Mouse (Mus musculus) MEL (cell line): ENCODE measurements around the gene Cenpf. TPM values are rescaled to one million over a fixed set of nuclear protein-coding genes. Genes with fewer than 3 reads are reported as not detected.

Experiments used
- DNase-seq: peaks from one replicate; pipeline ENCODE4 v3.0.0; 2011; ENCODE audit warnings: low read depth, low spot score
- H3K27ac ChIP-seq: 2 replicates; pipeline ENCODE4 v1.5.1; 2012; ENCODE audit warnings: low read depth, mild to moderate bottlenecking, control low read depth, low read length, moderate library complexity; ENCODE audit not compliant: control insufficient read depth
- H3K27me3 ChIP-seq, 2 experiments: fragments of 150-350 bp in 1 of 2; sonication (generic) in 1 of 2; 2 replicates each; pipeline ENCODE4 v1.6.1; 2012; ENCODE audit warnings: low read length in 2 of 2, mild to moderate bottlenecking in 2 of 2, improper control_type of control experiment in 1 of 2, moderate library complexity in 1 of 2; ENCODE audit not compliant: insufficient read depth in 2 of 2, control insufficient read depth in 1 of 2
- H3K36me3 ChIP-seq, 2 experiments: 2 replicates each; pipeline ENCODE4 v1.6.1; 2012 to 2014; ENCODE audit warnings: low read length in 2 of 2, improper control_type of control experiment in 1 of 2, inconsistent platforms in 1 of 2, mild to moderate bottlenecking in 1 of 2; ENCODE audit not compliant: insufficient read depth in 2 of 2, control insufficient read depth in 1 of 2
- H3K4me1 ChIP-seq, 2 experiments: fragments of 150-350 bp in 1 of 2; sonication (generic) in 1 of 2; 2 replicates each; pipeline ENCODE4 v1.6.1; 2012; ENCODE audit warnings: low read length in 2 of 2, improper control_type of control experiment in 1 of 2, mild to moderate bottlenecking in 1 of 2; ENCODE audit not compliant: insufficient read depth in 2 of 2, control insufficient read depth in 1 of 2
- H3K4me3 ChIP-seq, 2 experiments: fragments of 150-350 bp in 1 of 2; sonication (generic) in 1 of 2; 2 replicates each; pipeline ENCODE4 v1.5.1; 2012; ENCODE audit warnings: low read depth in 2 of 2, low read length in 2 of 2, mild to moderate bottlenecking in 2 of 2, moderate library complexity in 2 of 2, control low read depth in 1 of 2, improper control_type of control experiment in 1 of 2; ENCODE audit not compliant: control insufficient read depth in 1 of 2, insufficient read depth in 1 of 2
- H3K79me2 ChIP-seq: 2 replicates; pipeline ENCODE4 v1.6.1; 2012; ENCODE audit warnings: mild to moderate bottlenecking, low read length, moderate library complexity; ENCODE audit not compliant: control insufficient read depth, poor library complexity, insufficient read depth
- H3K9ac ChIP-seq: 2 replicates; pipeline ENCODE4 v1.6.1; 2012; ENCODE audit warnings: low read depth, mild to moderate bottlenecking, control low read depth, low read length, moderate library complexity; ENCODE audit not compliant: control insufficient read depth, poor library complexity, severe bottlenecking
- H3K9me3 ChIP-seq: fragments of 150-350 bp; sonication (generic); replicated peaks from 2 replicates; pipeline ENCODE4 v1.6.1; 2012; ENCODE audit warnings: mild to moderate bottlenecking, low read length, improper control_type of control experiment, moderate library complexity; ENCODE audit not compliant: insufficient read depth
- BHLHE40 ChIP-seq: IDR thresholded peaks from 2 replicates; pipeline ENCODE4 v1.6.1; 2012; ENCODE audit warnings: low read depth, mild to moderate bottlenecking, inconsistent platforms, low read length, improper control_type of control experiment, borderline replicate concordance
- EP300 ChIP-seq, 2 experiments: IDR thresholded peaks; 2 replicates each; pipeline ENCODE4 v1.6.1; 2011; ENCODE audit warnings: improper control_type of control experiment in 2 of 2, low read length in 2 of 2, low read depth in 1 of 2, mild to moderate bottlenecking in 1 of 2
- GABPA ChIP-seq: IDR thresholded peaks from 2 replicates; pipeline ENCODE4 v1.6.1; 2012; ENCODE audit warnings: low read depth, mild to moderate bottlenecking, inconsistent platforms, low read length, improper control_type of control experiment, moderate library complexity
- HCFC1 ChIP-seq: IDR thresholded peaks from 2 replicates; pipeline ENCODE4 v1.6.1; 2012; ENCODE audit warnings: low read depth, mild to moderate bottlenecking, inconsistent platforms, low read length, improper control_type of control experiment, moderate library complexity
- MAX ChIP-seq: IDR thresholded peaks from 2 replicates; pipeline ENCODE4 v1.6.1; 2011; ENCODE audit warnings: low read length, improper control_type of control experiment
- MXI1 ChIP-seq: IDR thresholded peaks from 2 replicates; pipeline ENCODE4 v1.6.1; 2011; ENCODE audit warnings: mild to moderate bottlenecking, low read depth, low read length, improper control_type of control experiment
- MYC ChIP-seq: IDR thresholded peaks from 2 replicates; pipeline ENCODE4 v1.6.1; 2011; ENCODE audit warnings: low read depth, mild to moderate bottlenecking, low read length, improper control_type of control experiment, moderate library complexity
- NELFE ChIP-seq: IDR thresholded peaks from 2 replicates; pipeline ENCODE4 v1.6.1; 2011; ENCODE audit warnings: low read depth, low read length, improper control_type of control experiment
- NRF1 ChIP-seq: IDR thresholded peaks from 2 replicates; pipeline ENCODE4 v1.6.1; 2014; ENCODE audit warnings: low read depth, mild to moderate bottlenecking, inconsistent platforms, low read length, improper control_type of control experiment, moderate library complexity; ENCODE audit not compliant: poor library complexity, insufficient read depth, severe bottlenecking
- POLR2A ChIP-seq, 2 experiments: IDR thresholded peaks; 2 replicates each; pipeline ENCODE4 v1.6.1; 2011 to 2012; ENCODE audit warnings: low read length in 2 of 2, mild to moderate bottlenecking in 2 of 2, control low read depth in 1 of 2, improper control_type of control experiment in 1 of 2, low read depth in 1 of 2, moderate library complexity in 1 of 2; ENCODE audit not compliant: control insufficient read depth in 1 of 2, insufficient read depth in 1 of 2, poor library complexity in 1 of 2
- POLR2AphosphoS2 ChIP-seq: IDR thresholded peaks from 2 replicates; pipeline ENCODE4 v1.6.1; 2011; ENCODE audit warnings: low read length, improper control_type of control experiment
- RAD21 ChIP-seq: IDR thresholded peaks from 2 replicates; pipeline ENCODE4 v1.6.1; 2011; ENCODE audit warnings: mild to moderate bottlenecking, low read depth, low read length, improper control_type of control experiment
- SIN3A ChIP-seq: IDR thresholded peaks from 2 replicates; pipeline ENCODE4 v1.6.1; 2012; ENCODE audit warnings: low read length, improper control_type of control experiment, inconsistent platforms
- SMC3 ChIP-seq: IDR thresholded peaks from 2 replicates; pipeline ENCODE4 v1.6.1; 2011; ENCODE audit warnings: low read depth, low read length, improper control_type of control experiment
- UBTF ChIP-seq: IDR thresholded peaks from 2 replicates; pipeline ENCODE4 v1.6.1; 2012; ENCODE audit warnings: low read depth, mild to moderate bottlenecking, inconsistent platforms, low read length, improper control_type of control experiment, moderate library complexity, borderline replicate concordance; ENCODE audit not compliant: insufficient read depth
- USF2 ChIP-seq, 2 experiments: IDR thresholded peaks; 2 replicates each; pipeline ENCODE4 v1.6.1; 2011 to 2012; ENCODE audit warnings: improper control_type of control experiment in 2 of 2, low read length in 2 of 2, borderline replicate concordance in 1 of 2, inconsistent platforms in 1 of 2, low read depth in 1 of 2, mild to moderate bottlenecking in 1 of 2; ENCODE audit not compliant: insufficient read depth in 1 of 2
- ZC3H11A ChIP-seq: IDR thresholded peaks from 2 replicates; pipeline ENCODE4 v1.6.1; 2012; ENCODE audit warnings: low read depth, mild to moderate bottlenecking, inconsistent platforms, low read length, improper control_type of control experiment
- ZKSCAN1 ChIP-seq: IDR thresholded peaks from 2 replicates; pipeline ENCODE4 v1.6.1; 2012; ENCODE audit warnings: low read depth, mild to moderate bottlenecking, inconsistent platforms, low read length, improper control_type of control experiment, moderate library complexity
- ZMIZ1 ChIP-seq: IDR thresholded peaks from 2 replicates; pipeline ENCODE4 v1.6.1; 2012; ENCODE audit warnings: low read depth, mild to moderate bottlenecking, inconsistent platforms, low read length, improper control_type of control experiment, moderate library complexity
- ZNF384 ChIP-seq: IDR thresholded peaks from 2 replicates; pipeline ENCODE4 v1.6.1; 2012; ENCODE audit warnings: low read depth, mild to moderate bottlenecking, inconsistent platforms, low read length, improper control_type of control experiment
- polyA plus RNA-seq, 2 experiments: library from polyadenylated mRNA; stranded (reverse) in 1 of 2; unstranded in 1 of 2; fragments of >175 nt in 1 of 2; fragments of >200 nt in 1 of 2; gene quantifications; 2 replicates each; pipeline versions ENCODE4 v1.2.1 to v1.2.4; 2012; ENCODE audit warnings: low replicate concordance in 2 of 2, low read depth in 1 of 2; ENCODE audit not compliant: insufficient read length in 2 of 2, insufficient read depth in 1 of 2, missing spikeins in 1 of 2
- total RNA-seq: library from RNA; depleted of rRNA; stranded (reverse); fragments of 300-350 nt; gene quantifications from 2 replicates; pipeline ENCODE4 v1.2.3, GENCODE M21; 2012

The Cenpf gene
- total and polyA plus RNA-seq, 3 experiments = 16.6 to 63.2 (median 34.5) TPM

DNA sequence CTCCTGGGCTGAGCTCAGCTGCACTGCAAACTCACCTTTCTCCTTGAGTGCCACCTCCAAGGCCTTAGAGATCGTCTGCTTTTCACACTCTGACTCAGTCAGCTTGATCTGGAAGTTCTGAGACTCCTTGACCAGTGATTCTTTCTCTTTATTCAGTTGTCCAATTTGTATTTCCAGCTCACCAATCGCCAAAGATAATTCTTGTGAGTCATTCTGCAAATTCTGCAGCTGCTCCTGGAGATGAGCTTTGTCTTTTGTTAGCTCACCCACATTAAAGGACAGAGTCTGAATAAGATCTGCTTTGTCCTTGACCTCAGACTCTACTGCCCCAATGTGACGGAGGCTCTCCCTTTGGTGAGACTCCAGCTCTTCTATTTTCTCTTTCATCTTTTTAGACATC lies 34.1 kb downstream of the Cenpf start:
- Histone ChIP-seq H3K4me3 (no peak overlapping the region), H3K36me3 (peaks cover 0 to 15% of the 10 kb centered on the region in 2 experiments; a peak in 2 of 4 replicates), H3K9me3 (no peaks in the 10 kb centered on the region), H3K27ac (no peak overlapping the region), H3K9ac (no peak overlapping the region), H3K79me2 (no peaks in the 10 kb centered on the region), H3K4me1 (no peaks in the 10 kb centered on the region), H3K27me3 (no peaks in the 10 kb centered on the region)
- TF ChIP-seq UBTF = no peak
- TF ChIP-seq RAD21 = no peak
- no peak for TF ChIP-seq USF2 (IDR thresholded peaks at IDR 0.05; ENCODE audit: borderline replicate concordance in 1 of 2, insufficient read depth in 1 of 2, low read depth in 1 of 2, low read length in 2 of 2)
- no peak for TF ChIP-seq EP300 (IDR thresholded peaks at IDR 0.05; ENCODE audit: low read depth in 1 of 2, low read length in 2 of 2)
- TF ChIP-seq ZC3H11A = no peak
- TF ChIP-seq MYC = no peak
- no peak for TF ChIP-seq NELFE
- no peak for TF ChIP-seq SIN3A
- no peak for TF ChIP-seq BHLHE40
- no peak for TF ChIP-seq MXI1
- TF ChIP-seq POLR2AphosphoS2 = no peak
- DNase-seq = no peak

DNA sequence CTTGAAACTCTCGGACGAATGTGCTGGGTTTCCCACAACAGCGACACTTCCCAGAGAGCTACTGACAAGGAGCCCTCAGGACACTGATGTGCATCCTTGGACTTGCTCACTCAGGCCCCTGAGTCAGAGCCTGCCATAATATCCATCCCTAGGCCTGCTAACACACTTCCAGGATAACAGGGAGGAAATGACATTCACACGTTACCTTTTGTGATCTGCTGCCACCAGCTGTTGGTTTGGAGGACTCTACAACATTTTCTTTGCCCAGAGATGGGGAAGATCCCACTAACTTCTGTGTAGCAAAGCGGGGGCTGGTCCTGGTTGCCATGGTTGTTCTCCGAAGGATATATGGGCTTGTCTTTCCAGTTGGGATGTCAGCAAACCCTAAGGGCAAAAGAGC lies 41.3 kb downstream of the Cenpf start:
- no peak overlapping the region for H3K27ac ChIP-seq
- H3K4me1 ChIP-seq = no peaks in the 10 kb centered on the region
- H3K9ac ChIP-seq = no peak overlapping the region
- H3K27me3 ChIP-seq = no peaks in the 10 kb centered on the region
- no peaks in the 10 kb centered on the region for H3K9me3 ChIP-seq
- peaks cover 0 to 32% of the 10 kb centered on the region in 2 experiments; a peak in 2 of 4 replicates for H3K36me3 ChIP-seq
- no peak for DNase-seq
- no peak overlapping the region for H3K4me3 ChIP-seq
- TF ChIP-seq USF2 (IDR thresholded peaks at IDR 0.05; ENCODE audit: borderline replicate concordance in 1 of 2, insufficient read depth in 1 of 2, low read depth in 1 of 2, low read length in 2 of 2) (no peak), ZC3H11A (no peak), POLR2A (IDR thresholded peaks at IDR 0.05; ENCODE audit: control insufficient read depth in 1 of 2, insufficient read depth in 1 of 2, low read depth in 1 of 2, low read length in 2 of 2, poor library complexity in 1 of 2) (no peak), MAX (no peak)
- no peaks in the 10 kb centered on the region for H3K79me2 ChIP-seq

DNA sequence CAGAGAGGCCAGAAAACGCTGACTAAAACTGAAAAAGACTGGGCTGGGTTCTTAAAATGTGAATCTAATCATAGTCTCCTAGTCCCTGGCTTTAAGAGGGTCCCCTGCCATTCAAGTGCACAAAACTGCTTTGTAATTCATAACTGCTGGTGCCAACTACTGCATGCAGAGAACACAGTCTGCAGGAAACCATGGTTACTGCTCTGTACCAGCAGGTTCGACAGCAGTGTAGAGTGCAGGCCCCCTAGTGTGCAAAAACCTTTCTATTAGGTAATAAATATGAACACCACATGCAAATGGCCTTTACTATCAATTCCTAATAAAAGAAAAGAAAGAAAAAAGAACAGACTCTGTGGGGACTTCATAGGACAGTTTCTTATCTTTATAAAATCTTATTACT lies 42.5 kb downstream of the Cenpf start:
- H3K4me3 ChIP-seq = no peak overlapping the region
- no peaks in the 10 kb centered on the region for H3K79me2 ChIP-seq
- no peak for DNase-seq
- no peak overlapping the region for H3K9ac ChIP-seq
- H3K4me1 ChIP-seq = no peaks in the 10 kb centered on the region
- no peak overlapping the region for H3K27ac ChIP-seq
- no peaks in the 10 kb centered on the region for H3K9me3 ChIP-seq
- TF ChIP-seq POLR2AphosphoS2 (no peak), NRF1 (no peak), ZMIZ1 (no peak), SMC3 (no peak), ZNF384 (no peak), BHLHE40 (no peak), NELFE (no peak), GABPA (no peak), EP300 (IDR thresholded peaks at IDR 0.05; ENCODE audit: low read depth in 1 of 2, low read length in 2 of 2) (no peak), HCFC1 (no peak), USF2 (IDR thresholded peaks at IDR 0.05; ENCODE audit: borderline replicate concordance in 1 of 2, insufficient read depth in 1 of 2, low read depth in 1 of 2, low read length in 2 of 2) (no peak), MYC (no peak), MAX (no peak), ZKSCAN1 (no peak), POLR2A (IDR thresholded peaks at IDR 0.05; ENCODE audit: control insufficient read depth in 1 of 2, insufficient read depth in 1 of 2, low read depth in 1 of 2, low read length in 2 of 2, poor library complexity in 1 of 2) (no peak), MXI1 (no peak)
- no peaks in the 10 kb centered on the region for H3K27me3 ChIP-seq
- peaks cover 0 to 32% of the 10 kb centered on the region in 2 experiments; a peak in 2 of 4 replicates for H3K36me3 ChIP-seq
